Mouse (Mus musculus) kidney, embryonic 14.5 days (tissue): ENCODE measurements around the gene Rgs11. TPM values are rescaled to one million over a fixed set of nuclear protein-coding genes. Genes with fewer than 3 reads are reported as not detected.
A peak's percentile ranks its signal among the peaks of the same experiment; 100 is the strongest.
"Not testable (repeated sequence)": the region's sequence is repeated elsewhere in the genome, so short reads cannot be mapped to it uniquely, and the experiment has no call there.

Experiments
- ATAC-seq: fragments of 200-750 bp; cut with Nextera tagmentation; 2 replicates; pipeline ENCODE4 v1.8.0; 2017; ENCODE audit warnings: moderate number of reproducible peaks, mild to moderate bottlenecking, moderate TSS enrichment, moderate library complexity; ENCODE audit not compliant: low FRiP score, low TSS enrichment
- H3K27ac ChIP-seq: fragments of 300-500 bp; sonication (generic); 2 replicates; pipeline ENCODE4 v1.5.1; 2014; ENCODE audit warnings: low read depth, mild to moderate bottlenecking, low read length, moderate library complexity, mixed read lengths
- H3K27me3 ChIP-seq: fragments of 300-500 bp; sonication (generic); 2 replicates; pipeline ENCODE4 v1.6.1; 2014; ENCODE audit warnings: mild to moderate bottlenecking, low read length; ENCODE audit not compliant: control insufficient read depth, insufficient read depth
- H3K36me3 ChIP-seq: fragments of 300-500 bp; sonication (generic); 2 replicates; pipeline ENCODE4 v1.6.1; 2014; ENCODE audit warnings: low read length, mixed read lengths; ENCODE audit not compliant: control insufficient read depth, insufficient read depth
- H3K4me1 ChIP-seq: fragments of 300-500 bp; sonication (generic); 2 replicates; pipeline ENCODE4 v1.6.1; 2014; ENCODE audit warnings: low read length, mixed read lengths; ENCODE audit not compliant: control insufficient read depth, insufficient read depth
- H3K4me2 ChIP-seq: fragments of 300-500 bp; sonication (generic); replicated peaks from 2 replicates; pipeline ENCODE4 v1.6.1; 2014; ENCODE audit warnings: low read depth, mild to moderate bottlenecking, low read length
- H3K4me3 ChIP-seq: fragments of 300-500 bp; sonication (generic); 2 replicates; pipeline ENCODE4 v1.5.1; 2014; ENCODE audit warnings: mild to moderate bottlenecking, low read length
- H3K9ac ChIP-seq: fragments of 300-500 bp; sonication (generic); 2 replicates; pipeline ENCODE4 v1.6.1; 2014; ENCODE audit warnings: low read depth, mild to moderate bottlenecking, low read length, moderate library complexity
- H3K9me3 ChIP-seq: fragments of 300-500 bp; sonication (generic); 2 replicates; pipeline ENCODE4 v1.6.1; 2016; ENCODE audit warnings: low read length; ENCODE audit not compliant: control insufficient read depth
- WGBS: fragments of 180-500 bp; shearing (Covaris S2); extraction: QIAGEN DNeasy Blood & Tissue Kit; methylation state at CpG from one replicate; pipeline ENCODE4 v1.1.7; 2014; 5-methylcytosine and 5-hydroxymethylcytosine counted together
- polyA plus RNA-seq: library from polyadenylated mRNA; unstranded; fragments of >200 nt; fragmentation: Nextera tagmentation; extraction: Ambion mirVana; gene quantifications from 2 replicates; pipeline ENCODE4 v1.2.1, GENCODE M21; 2014

Rgs11 gene
- polyA plus RNA-seq = 5.2 and 5.9 TPM in 2 replicates

GRCm38 (mm10) chr17:26202737-26203136 lies at the start of gene Rgs11:
Gene Rgs11, plus strand, starts transcription at chr17:26202951.
- 3% methylated on average over 21 of the region's 22 CpGs for WGBS
- Histone ChIP-seq H3K4me3 (peak within 1 kb of the TSS; percentile 50), H3K4me2 (peak within 1 kb of the TSS; percentile 88), H3K4me1 (peaks cover 16% of the 10 kb centered on the region), H3K9ac (peak within 1 kb of the TSS; percentile 50), H3K36me3 (peaks cover 2% of the 10 kb centered on the region; the same call in 1 of the 2 replicates), H3K27me3 (peaks cover 42% of the 10 kb centered on the region), H3K9me3 (no peaks in the 10 kb centered on the region), H3K27ac (no peak within 1 kb of the TSS)
- ATAC-seq = no peak

- ATAC-seq = no peak
- H3K36me3 ChIP-seq = no peaks in the 10 kb centered on the region; the same call in 1 of the 2 replicates
- WGBS = 83% methylated on average over 1 of the region's 1 CpGs
Measured at GRCm38 (mm10) chr17:26162736-26163135, 40.0 kb upstream of the Rgs11 start.

GRCm38 (mm10) chr17:26168039-26168438 lies 34.7 kb upstream of the Rgs11 start:
- WGBS = 89% methylated on average over 2 of the region's 2 CpGs
- peaks cover 4% of the 10 kb centered on the region; the same call in 1 of the 2 replicates for H3K36me3 ChIP-seq
- H3K27ac ChIP-seq = no peak overlapping the region
- H3K9ac ChIP-seq = no peak overlapping the region
- H3K4me1 ChIP-seq = no peaks in the 10 kb centered on the region
- H3K4me2 ChIP-seq = no peak overlapping the region
- no peaks in the 10 kb centered on the region for H3K27me3 ChIP-seq
- no peak overlapping the region for H3K4me3 ChIP-seq
- no peak for ATAC-seq
- H3K9me3 ChIP-seq = no peaks in the 10 kb centered on the region

More at GRCm38 (mm10) chr17:26162736-26163135, 40.0 kb upstream of the Rgs11 start:
- Histone ChIP-seq H3K9me3 (no peaks in the 10 kb centered on the region), H3K4me1 (no peaks in the 10 kb centered on the region), H3K9ac (no peak overlapping the region), H3K27ac (no peak overlapping the region), H3K4me2 (no peak overlapping the region), H3K27me3 (no peaks in the 10 kb centered on the region), H3K4me3 (no peak overlapping the region)

DNA sequence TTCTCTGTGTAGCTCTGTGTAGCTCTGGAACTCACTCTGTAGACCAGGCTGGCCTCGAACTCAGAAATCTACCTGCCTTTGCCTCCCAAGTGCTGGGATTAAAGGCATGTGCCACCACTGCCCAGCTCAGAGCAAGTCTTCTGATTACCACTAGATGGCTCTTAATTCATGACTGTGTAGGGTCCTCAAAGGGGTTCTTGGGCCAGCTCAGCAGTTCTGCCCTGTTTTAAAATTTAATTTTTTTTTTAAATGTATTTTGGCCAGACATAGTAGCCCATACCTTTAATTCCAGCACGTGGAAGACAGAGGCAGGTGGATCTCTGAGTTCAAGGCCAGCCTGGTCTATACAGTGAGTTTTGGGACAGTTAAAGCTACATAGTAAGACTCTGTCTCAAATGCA lies 27.5 kb upstream of the Rgs11 start:
- not testable (repeated sequence) for ATAC-seq, H3K27me3 ChIP-seq, H3K27ac ChIP-seq, H3K9me3 ChIP-seq, H3K4me3 ChIP-seq, H3K4me2 ChIP-seq, H3K9ac ChIP-seq, H3K4me1 ChIP-seq
- 84% methylated on average over 2 of the region's 2 CpGs for WGBS
- peaks cover 23% of the 10 kb centered on the region; the same call in 1 of the 2 replicates for H3K36me3 ChIP-seq

- H3K9ac ChIP-seq = no peak overlapping the region
- H3K36me3 ChIP-seq = peaks cover 33% of the 10 kb centered on the region
- ATAC-seq = no peak
- no peaks in the 10 kb centered on the region for H3K4me1 ChIP-seq
- H3K4me3 ChIP-seq = no peak overlapping the region
- H3K4me2 ChIP-seq = no peak overlapping the region
- H3K9me3 ChIP-seq = no peaks in the 10 kb centered on the region
- H3K27me3 ChIP-seq = no peaks in the 10 kb centered on the region
- H3K27ac ChIP-seq = no peak overlapping the region
Measured at GRCm38 (mm10) chr17:26178611-26179010, 24.1 kb upstream of the Rgs11 start.

- peaks cover 40% of the 10 kb centered on the region for H3K36me3 ChIP-seq
- no peak overlapping the region for H3K4me3 ChIP-seq
- no peaks in the 10 kb centered on the region for H3K27me3 ChIP-seq
- H3K4me2 ChIP-seq = no peak overlapping the region
- H3K9me3 ChIP-seq = no peaks in the 10 kb centered on the region
- H3K9ac ChIP-seq = no peak overlapping the region
- WGBS = 93% methylated on average over 3 of the region's 3 CpGs
- H3K4me1 ChIP-seq = no peaks in the 10 kb centered on the region
- no peak overlapping the region for H3K27ac ChIP-seq
- ATAC-seq = no peak
Measured at GRCm38 (mm10) chr17:26181179-26181578, 21.6 kb upstream of the Rgs11 start.

GRCm38 (mm10) chr17:26187592-26187991 lies 15.2 kb upstream of the Rgs11 start:
- peaks cover 91% of the 10 kb centered on the region for H3K36me3 ChIP-seq
- H3K27ac ChIP-seq = no peak overlapping the region
- H3K9ac ChIP-seq = no peak overlapping the region
- H3K4me2 ChIP-seq = no peak overlapping the region
- H3K9me3 ChIP-seq = no peaks in the 10 kb centered on the region
- H3K27me3 ChIP-seq = no peaks in the 10 kb centered on the region
- 95% methylated on average over 5 of the region's 5 CpGs for WGBS
- ATAC-seq = no peak
- no peak overlapping the region for H3K4me3 ChIP-seq
- H3K4me1 ChIP-seq = no peaks in the 10 kb centered on the region

DNA sequence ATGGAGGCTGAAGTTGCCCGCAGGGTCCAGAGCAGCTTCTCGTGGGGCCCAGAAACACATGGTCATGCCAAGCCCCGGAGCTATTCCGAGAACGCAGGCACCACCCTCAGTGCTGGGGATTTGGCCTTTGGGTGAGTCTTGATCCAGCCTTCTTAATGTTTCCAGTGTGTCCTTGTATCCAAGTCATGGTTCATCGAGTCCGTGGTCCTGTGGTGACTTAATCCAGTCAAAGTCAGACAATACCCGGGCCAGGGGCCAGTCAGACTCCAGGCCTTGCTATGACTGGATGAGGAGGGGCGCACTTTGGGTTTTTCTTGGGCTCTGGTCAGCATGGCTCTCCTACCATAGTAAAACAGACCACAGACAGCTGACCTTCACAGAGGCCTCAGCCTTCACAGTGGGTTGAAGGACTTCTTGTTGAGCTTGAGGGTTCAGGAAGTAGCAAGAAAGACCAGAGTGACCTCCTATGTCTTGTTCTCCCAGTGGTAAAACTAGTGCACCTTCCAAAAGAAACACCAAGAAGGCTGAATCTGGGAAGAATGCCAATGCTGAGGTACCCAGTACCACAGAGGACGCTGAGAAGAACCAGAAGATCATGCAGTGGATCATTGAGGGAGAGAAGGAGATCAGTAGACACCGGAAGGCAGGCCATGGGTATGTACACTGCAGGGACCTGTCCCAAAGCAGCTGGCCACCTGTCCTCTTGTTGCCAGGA lies 14.5 kb upstream of the Rgs11 start:
- no peak overlapping the region for H3K27ac ChIP-seq
- no peak for ATAC-seq
- H3K4me1 ChIP-seq = no peaks in the 10 kb centered on the region
- no peak overlapping the region for H3K4me2 ChIP-seq
- no peak overlapping the region for H3K9ac ChIP-seq
- no peak overlapping the region for H3K4me3 ChIP-seq
- H3K36me3 ChIP-seq = peaks cover 92% of the 10 kb centered on the region
- H3K27me3 ChIP-seq = no peaks in the 10 kb centered on the region
- WGBS = 97% methylated on average over 11 of the region's 11 CpGs
- H3K9me3 ChIP-seq = no peaks in the 10 kb centered on the region

GRCm38 (mm10) chr17:26191486-26191885 lies 11.3 kb upstream of the Rgs11 start:
- not testable (repeated sequence) for H3K27me3 ChIP-seq, H3K4me3 ChIP-seq, ATAC-seq, H3K9ac ChIP-seq, H3K4me1 ChIP-seq, H3K27ac ChIP-seq, H3K9me3 ChIP-seq, H3K4me2 ChIP-seq
- H3K36me3 ChIP-seq = peaks cover 91% of the 10 kb centered on the region
- WGBS = 92% methylated on average over 7 of the region's 7 CpGs
